Mouse (Mus musculus) forebrain, embryonic 14.5 days (tissue): ENCODE measurements around the gene Ttc30b. TPM values are rescaled to one million over a fixed set of nuclear protein-coding genes. Genes with fewer than 3 reads are reported as not detected.

ENCODE experiments used
- ATAC-seq: fragments of 200-750 bp; cut with Nextera tagmentation; 2 replicates; pipeline ENCODE4 v1.8.0; 2017; ENCODE audit warnings: mild to moderate bottlenecking, moderate library complexity
- DNase-seq: peaks from one replicate; pipeline ENCODE4 v3.0.0-alpha.2; 2015; ENCODE audit warnings: low spot score
- H3K27ac ChIP-seq: fragments of 300-500 bp; sonication (generic); 2 replicates; pipeline ENCODE4 v1.5.1; 2014; ENCODE audit warnings: low read depth, mild to moderate bottlenecking, control low read depth, low read length, moderate library complexity
- H3K27me3 ChIP-seq: fragments of 300-500 bp; sonication (generic); replicated peaks from 2 replicates; pipeline ENCODE4 v1.6.1; 2014; ENCODE audit warnings: low read length, control low read depth, mixed read lengths; ENCODE audit not compliant: control insufficient read depth, insufficient read depth
- H3K36me3 ChIP-seq: fragments of 300-500 bp; sonication (generic); 2 replicates; pipeline ENCODE4 v1.6.1; 2014; ENCODE audit warnings: low read length, control low read depth; ENCODE audit not compliant: control insufficient read depth, insufficient read depth
- H3K4me1 ChIP-seq: fragments of 300-500 bp; sonication (generic); 2 replicates; pipeline ENCODE4 v1.6.1; 2014; ENCODE audit warnings: antibody characterized with exemption, low read length, control low read depth; ENCODE audit not compliant: control insufficient read depth, insufficient read depth
- H3K4me2 ChIP-seq: fragments of 300-500 bp; sonication (generic); 2 replicates; pipeline ENCODE4 v1.6.1; 2014; ENCODE audit warnings: mild to moderate bottlenecking, control low read depth, low read length
- H3K4me3 ChIP-seq: fragments of 300-500 bp; sonication (generic); 2 replicates; pipeline ENCODE4 v1.5.1; 2014; ENCODE audit warnings: low read depth, low read length, control low read depth
- H3K9ac ChIP-seq: fragments of 300-500 bp; sonication (generic); 2 replicates; pipeline ENCODE4 v1.6.1; 2014; ENCODE audit warnings: mild to moderate bottlenecking, low read length, control low read depth, moderate library complexity
- H3K9me3 ChIP-seq: fragments of 300-500 bp; sonication (generic); replicated peaks from 2 replicates; pipeline ENCODE4 v1.6.1; 2016; ENCODE audit warnings: low read length, control low read depth, mixed read lengths; ENCODE audit not compliant: control insufficient read depth
- whole genome bisulfite sequencing: fragments of 180-500 bp; shearing (Covaris S2); extraction: QIAGEN DNeasy Blood & Tissue Kit; methylation state at CpG from one replicate; pipeline ENCODE4 v1.1.7; 2014; 5-methylcytosine and 5-hydroxymethylcytosine counted together
- polyA plus RNA-seq: library from polyadenylated mRNA; unstranded; fragments of >200 nt; fragmentation: Nextera tagmentation; extraction: Ambion mirVana; gene quantifications from 2 replicates; pipeline ENCODE4 v1.2.1, GENCODE M21; 2014

Gene Ttc30b
- polyA plus RNA-seq, 1 experiment from 2014 or later, result 20.8 TPM

- no peaks in the 10 kb centered on the region for H3K9me3 ChIP-seq
- H3K4me3 ChIP-seq, result no peak overlapping the region
- peaks cover 10% of the 10 kb centered on the region for H3K36me3 ChIP-seq
- no peak overlapping the region for H3K9ac ChIP-seq
- WGBS, result 90% methylated on average over 6 of the region's 6 CpGs
- no peak for ATAC-seq
- H3K4me1 ChIP-seq, result no peaks in the 10 kb centered on the region
- no peak overlapping the region for H3K4me2 ChIP-seq
- no peak overlapping the region for H3K27ac ChIP-seq
- DNase-seq, result no peak
- no peaks in the 10 kb centered on the region for H3K27me3 ChIP-seq
These were observed 8.5 kb downstream of the Ttc30b start for GRCm38 (mm10) chr2:75929786-75930444.

DNA sequence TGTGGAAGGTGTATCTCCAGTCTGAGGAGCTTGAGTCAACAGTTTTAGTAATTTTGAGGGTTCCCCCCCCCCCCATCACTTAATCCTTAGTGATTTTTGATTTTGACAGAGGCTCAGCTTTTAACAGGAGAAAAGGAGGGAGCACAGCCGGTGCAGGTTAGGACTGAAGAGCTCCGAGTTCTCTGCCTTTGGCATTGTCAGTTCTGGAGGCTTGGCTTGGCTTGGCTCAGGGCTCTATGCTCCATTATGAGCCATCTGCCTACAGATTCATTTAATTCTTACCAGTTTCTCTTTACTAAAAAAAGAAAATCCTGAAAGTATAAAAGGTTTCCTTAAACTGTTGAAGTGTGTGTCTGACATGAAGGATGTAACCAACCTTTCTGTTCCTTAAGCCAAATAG is 9.2 kb downstream of the Ttc30b start:
- Histone ChIP-seq H3K27me3 (no peaks in the 10 kb centered on the region), H3K4me2 (no peak overlapping the region), H3K36me3 (peaks cover 10% of the 10 kb centered on the region), H3K4me1 (no peaks in the 10 kb centered on the region), H3K4me3 (no peak overlapping the region), H3K9me3 (no peaks in the 10 kb centered on the region), H3K9ac (no peak overlapping the region), H3K27ac (no peak overlapping the region)
- no peak for DNase-seq
- ATAC-seq, result no peak
- 91% methylated on average over 2 of the region's 2 CpGs for WGBS

GRCm38 (mm10) chr2:75928011-75928410 is 10.4 kb downstream of the Ttc30b start:
- WGBS, result 90% methylated on average over 3 of the region's 3 CpGs
- H3K27ac ChIP-seq, result no peak overlapping the region
- no peaks in the 10 kb centered on the region for H3K27me3 ChIP-seq
- ATAC-seq (no peak), DNase-seq (no peak)
- no peaks in the 10 kb centered on the region for H3K9me3 ChIP-seq
- H3K4me3 ChIP-seq, result no peak overlapping the region
- no peak overlapping the region for H3K4me2 ChIP-seq
- peaks cover 10% of the 10 kb centered on the region for H3K36me3 ChIP-seq
- no peaks in the 10 kb centered on the region for H3K4me1 ChIP-seq
- no peak overlapping the region for H3K9ac ChIP-seq

DNA sequence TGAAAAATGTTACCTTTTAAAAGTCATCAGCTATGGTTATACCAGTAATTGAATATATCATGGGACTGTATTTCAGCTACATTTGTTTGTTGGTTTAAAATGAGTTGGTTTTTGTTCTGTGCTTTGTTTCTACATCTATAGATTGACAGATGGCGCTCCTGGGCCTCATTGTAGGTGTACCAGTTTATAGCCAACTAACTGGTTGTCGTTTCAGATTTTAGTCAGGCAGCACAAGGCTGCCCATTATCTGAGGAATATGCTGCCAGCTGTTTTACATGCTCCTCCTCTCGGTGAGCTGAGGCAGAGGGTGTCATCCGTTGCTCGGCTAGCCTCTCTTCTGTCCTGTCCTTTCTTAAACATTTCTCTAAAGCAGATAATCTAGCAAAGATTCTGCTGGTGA is 12.3 kb downstream of the Ttc30b start:
- no peak overlapping the region for H3K9ac ChIP-seq
- no peak overlapping the region for H3K4me3 ChIP-seq
- 67% methylated on average over 5 of the region's 5 CpGs for WGBS
- H3K36me3 ChIP-seq, result peaks cover 10% of the 10 kb centered on the region
- no peak overlapping the region for H3K4me2 ChIP-seq
- no peaks in the 10 kb centered on the region for H3K27me3 ChIP-seq
- no peaks in the 10 kb centered on the region for H3K4me1 ChIP-seq
- no peak overlapping the region for H3K27ac ChIP-seq
- no peaks in the 10 kb centered on the region for H3K9me3 ChIP-seq
- ATAC-seq (no peak), DNase-seq (no peak)

DNA sequence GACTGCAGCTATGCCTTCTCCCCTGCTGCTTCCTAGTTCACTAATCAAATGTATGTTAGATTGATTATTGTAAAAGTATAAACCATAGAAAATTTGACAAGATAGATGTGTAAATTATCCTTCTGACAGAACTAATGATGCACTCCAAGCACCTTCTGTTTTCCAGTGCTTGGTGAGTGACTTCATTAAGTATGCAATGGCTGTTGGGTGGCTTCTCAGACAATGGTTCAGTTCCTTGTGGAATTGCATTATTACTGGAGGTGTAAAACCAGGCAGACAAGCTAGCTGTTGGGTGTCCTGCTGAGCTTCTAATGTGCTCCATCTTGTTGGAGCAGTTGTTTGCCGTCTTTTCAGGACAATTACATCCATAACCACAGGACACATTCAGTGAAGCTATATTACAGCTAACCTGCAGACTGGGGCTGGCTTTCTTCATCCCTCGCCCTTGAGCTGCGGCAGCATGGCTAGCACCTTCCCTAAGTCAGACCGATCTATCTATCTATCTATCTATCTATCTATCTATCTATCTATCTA is 14.5 kb downstream of the Ttc30b start:
- no peaks in the 10 kb centered on the region for H3K9me3 ChIP-seq
- ATAC-seq (no peak), DNase-seq (peak; percentile 14)
- no peak overlapping the region for H3K4me3 ChIP-seq
- H3K27me3 ChIP-seq, result no peaks in the 10 kb centered on the region
- no peaks in the 10 kb centered on the region for H3K4me1 ChIP-seq
- H3K27ac ChIP-seq, result no peak overlapping the region
- no peak overlapping the region for H3K9ac ChIP-seq
- WGBS, result 77% methylated on average over 4 of the region's 4 CpGs
- no peak overlapping the region for H3K4me2 ChIP-seq
- H3K36me3 ChIP-seq, result peaks cover 10% of the 10 kb centered on the region

GRCm38 (mm10) chr2:75915040-75915439 is 23.3 kb downstream of the Ttc30b start:
- no peaks in the 10 kb centered on the region for H3K4me1 ChIP-seq
- H3K27ac ChIP-seq, result no peak overlapping the region
- H3K4me2 ChIP-seq, result no peak overlapping the region
- no peaks in the 10 kb centered on the region for H3K27me3 ChIP-seq
- DNase-seq, result no peak
- H3K36me3 ChIP-seq, result peaks cover 16% of the 10 kb centered on the region
- ATAC-seq, result no peak
- no peaks in the 10 kb centered on the region for H3K9me3 ChIP-seq
- no peak overlapping the region for H3K9ac ChIP-seq
- WGBS, result 99% methylated on average over 3 of the region's 3 CpGs
- H3K4me3 ChIP-seq, result no peak overlapping the region

DNA sequence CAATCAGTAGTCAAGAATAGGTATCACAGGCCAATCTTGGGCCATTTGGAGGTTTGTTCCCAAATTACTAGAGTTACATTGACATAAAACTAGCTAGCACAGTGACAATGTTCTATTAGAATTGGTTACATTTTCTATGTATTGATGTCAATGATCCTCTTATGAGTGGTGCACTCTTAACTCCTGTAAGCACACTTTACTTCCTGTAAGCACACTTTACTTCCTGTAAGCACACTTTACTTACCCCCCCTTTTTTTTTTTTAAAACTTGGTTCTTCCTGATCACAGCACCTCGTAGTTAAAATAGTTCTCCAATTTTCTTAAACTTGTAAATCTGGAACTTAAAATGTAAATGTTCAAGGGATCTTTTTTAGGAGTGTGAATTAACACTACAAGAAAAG is 31.2 kb downstream of the Ttc30b start:
- WGBS, result 67% methylated on average over 1 of the region's 1 CpGs
- no peak overlapping the region for H3K4me2 ChIP-seq
- no peaks in the 10 kb centered on the region for H3K4me1 ChIP-seq
- DNase-seq (no peak), ATAC-seq (no peak)
- no peaks in the 10 kb centered on the region for H3K9me3 ChIP-seq
- H3K4me3 ChIP-seq, result no peak overlapping the region
- 0 out of 2 replicates have a peak, but pooled peaks cover 5% of the 10 kb centered on the region for H3K36me3 ChIP-seq
- H3K9ac ChIP-seq, result no peak overlapping the region
- H3K27me3 ChIP-seq, result no peaks in the 10 kb centered on the region
- no peak overlapping the region for H3K27ac ChIP-seq

DNA sequence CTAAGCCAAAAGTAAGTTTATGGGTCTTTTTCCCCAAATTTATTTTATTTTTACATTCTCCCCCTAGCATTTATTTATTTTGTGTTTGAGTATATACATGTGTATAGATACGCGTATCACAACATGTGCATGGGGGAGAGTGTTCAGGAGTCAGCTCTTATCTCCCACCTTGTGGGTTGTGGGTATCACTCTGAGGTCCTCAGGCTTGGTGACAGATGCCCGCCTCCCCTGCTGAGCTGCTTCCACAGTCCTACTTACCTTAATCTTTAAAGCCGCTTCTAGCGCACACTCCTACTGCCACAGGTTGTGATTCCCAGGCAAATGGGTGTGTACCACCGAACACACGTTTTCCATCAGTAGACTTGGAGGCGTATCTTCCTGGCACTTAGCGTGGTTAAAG is 36.5 kb downstream of the Ttc30b start:
- DNase-seq (no peak), ATAC-seq (no peak)
- Histone ChIP-seq H3K9me3 (0 out of 2 replicates have a peak, but pooled peaks cover 4% of the 10 kb centered on the region), H3K4me1 (no peaks in the 10 kb centered on the region), H3K4me3 (no peak overlapping the region), H3K27ac (no peak overlapping the region), H3K9ac (no peak overlapping the region), H3K4me2 (no peak overlapping the region), H3K36me3 (0 out of 2 replicates have a peak, but pooled peaks cover 6% of the 10 kb centered on the region), H3K27me3 (no peaks in the 10 kb centered on the region)
- WGBS, result 93% methylated on average over 9 of the region's 9 CpGs

GRCm38 (mm10) chr2:75900281-75900680 is 38.1 kb downstream of the Ttc30b start:
- Histone ChIP-seq H3K36me3 (0 out of 2 replicates have a peak, but pooled peaks cover 6% of the 10 kb centered on the region), H3K4me2 (no peak overlapping the region), H3K27ac (no peak overlapping the region), H3K27me3 (no peaks in the 10 kb centered on the region), H3K9ac (no peak overlapping the region), H3K4me1 (no peaks in the 10 kb centered on the region), H3K4me3 (no peak overlapping the region), H3K9me3 (0 out of 2 replicates have a peak, but pooled peaks cover 4% of the 10 kb centered on the region)
- no peak for DNase-seq
- 91% methylated on average over 1 of the region's 1 CpGs for WGBS
- no peak for ATAC-seq
